Mouse (Mus musculus) heart, embryonic 11.5 days (tissue): ENCODE results near the gene Cpvl. TPM values are rescaled to one million over a fixed set of nuclear protein-coding genes. Genes with fewer than 3 reads are reported as not detected.

ENCODE experiments used
- ATAC-seq: fragments of 200-750 bp; cut with Nextera tagmentation; replicated peaks from 2 replicates; pipeline ENCODE4 v1.8.0; 2017; ENCODE audit warnings: moderate library complexity; ENCODE audit not compliant: insufficient number of reproducible peaks, low FRiP score, low TSS enrichment
- H3K27ac ChIP-seq: fragments of 300-500 bp; sonication (generic); 2 replicates; pipeline ENCODE4 v1.5.1; 2014; ENCODE audit warnings: mild to moderate bottlenecking, low read depth, low read length
- H3K27me3 ChIP-seq: fragments of 300-500 bp; sonication (generic); 2 replicates; pipeline ENCODE4 v1.6.1; 2014; ENCODE audit warnings: mild to moderate bottlenecking, low read length, mixed read lengths; ENCODE audit not compliant: control insufficient read depth, insufficient read depth
- H3K36me3 ChIP-seq: fragments of 300-500 bp; sonication (generic); 2 replicates; pipeline ENCODE4 v1.6.1; 2014; ENCODE audit warnings: mild to moderate bottlenecking, low read length, moderate library complexity, mixed read lengths; ENCODE audit not compliant: control insufficient read depth, insufficient read depth
- H3K4me1 ChIP-seq: fragments of 300-500 bp; sonication (generic); 2 replicates; pipeline ENCODE4 v1.6.1; 2014; ENCODE audit warnings: low read length; ENCODE audit not compliant: control insufficient read depth, insufficient read depth
- H3K4me2 ChIP-seq: fragments of 300-500 bp; sonication (generic); 2 replicates; pipeline ENCODE4 v1.6.1; 2014; ENCODE audit warnings: mild to moderate bottlenecking, moderate library complexity
- H3K4me3 ChIP-seq: fragments of 300-500 bp; sonication (generic); 2 replicates; pipeline ENCODE4 v1.5.1; 2014; ENCODE audit warnings: low read depth, low read length
- H3K9ac ChIP-seq: fragments of 300-500 bp; sonication (generic); 2 replicates; pipeline ENCODE4 v1.6.1; 2014; ENCODE audit warnings: mild to moderate bottlenecking, low read depth, low read length, moderate library complexity
- H3K9me3 ChIP-seq: fragments of 300-500 bp; sonication (generic); replicated peaks from 2 replicates; pipeline ENCODE4 v1.6.1; 2016; ENCODE audit warnings: low read length; ENCODE audit not compliant: control insufficient read depth
- WGBS: fragments of 180-500 bp; shearing (Covaris S2); extraction: QIAGEN DNeasy Blood & Tissue Kit; methylation state at CpG from one replicate; pipeline ENCODE4 v1.1.7; 2014; ENCODE audit not compliant: insufficient replicate concordance; 5-methylcytosine and 5-hydroxymethylcytosine counted together
- polyA plus RNA-seq: library from polyadenylated mRNA; unstranded; fragments of >200 nt; fragmentation: Nextera tagmentation; extraction: Ambion mirVana; gene quantifications from 2 replicates; pipeline ENCODE4 v1.2.1, GENCODE M21; 2014

The Cpvl gene
- polyA plus RNA-seq, 1 experiment from 2014 or later: not detected

GRCm38 (mm10) chr6:53917026-53917558, 61.4 kb downstream of the Cpvl start:
- H3K9me3 ChIP-seq: no peaks in the 10 kb centered on the region
- H3K4me3 ChIP-seq: no peak overlapping the region
- H3K4me1 ChIP-seq: no peaks in the 10 kb centered on the region
- no peaks in the 10 kb centered on the region for H3K27me3 ChIP-seq
- H3K27ac ChIP-seq: no peak overlapping the region
- H3K36me3 ChIP-seq: no peaks in the 10 kb centered on the region
- no peak for ATAC-seq
- H3K4me2 ChIP-seq: no peak overlapping the region
- no peak overlapping the region for H3K9ac ChIP-seq
- 87% methylated on average over 6 of the region's 6 CpGs for WGBS

- ATAC-seq: no peak
- WGBS: 84% methylated on average over 3 of the region's 3 CpGs
- Histone ChIP-seq H3K4me3 (no peak overlapping the region), H3K9me3 (no peaks in the 10 kb centered on the region), H3K27ac (no peak overlapping the region), H3K4me1 (no peaks in the 10 kb centered on the region), H3K36me3 (no peaks in the 10 kb centered on the region), H3K27me3 (no peaks in the 10 kb centered on the region), H3K4me2 (no peak overlapping the region), H3K9ac (no peak overlapping the region)
Observed at GRCm38 (mm10) chr6:53915347-53915746, 63.1 kb downstream of the Cpvl start.

GRCm38 (mm10) chr6:53913151-53913550, 65.3 kb downstream of the Cpvl start:
- Histone ChIP-seq H3K4me2 (no peak overlapping the region), H3K27me3 (no peaks in the 10 kb centered on the region), H3K9ac (no peak overlapping the region), H3K9me3 (no peaks in the 10 kb centered on the region), H3K4me1 (peaks cover 6% of the 10 kb centered on the region; the same call in 1 of the 2 replicates), H3K36me3 (no peaks in the 10 kb centered on the region), H3K27ac (no peak overlapping the region), H3K4me3 (no peak overlapping the region)
- ATAC-seq: no peak
- 59% methylated on average over 7 of the region's 7 CpGs for WGBS

- WGBS: 56% methylated on average over 6 of the region's 6 CpGs
- Histone ChIP-seq H3K9me3 (no peaks in the 10 kb centered on the region), H3K9ac (no peak overlapping the region), H3K4me3 (no peak overlapping the region), H3K27me3 (no peaks in the 10 kb centered on the region), H3K27ac (no peak overlapping the region), H3K4me1 (peaks cover 6% of the 10 kb centered on the region; the same call in 1 of the 2 replicates), H3K4me2 (no peak overlapping the region), H3K36me3 (no peaks in the 10 kb centered on the region)
- ATAC-seq: no peak
Observed at GRCm38 (mm10) chr6:53912112-53912782, 66.2 kb downstream of the Cpvl start.

- 21% methylated on average over 3 of the region's 3 CpGs for WGBS
- Histone ChIP-seq H3K9me3 (no peaks in the 10 kb centered on the region), H3K27ac (no peak overlapping the region), H3K27me3 (no peaks in the 10 kb centered on the region), H3K4me1 (peaks cover 6% of the 10 kb centered on the region; the same call in 1 of the 2 replicates), H3K4me2 (no peak overlapping the region), H3K4me3 (no peak overlapping the region), H3K36me3 (no peaks in the 10 kb centered on the region), H3K9ac (no peak overlapping the region)
- ATAC-seq: no peak
Observed at GRCm38 (mm10) chr6:53909986-53910385, 68.5 kb downstream of the Cpvl start.

- no peak for ATAC-seq
- Histone ChIP-seq H3K27me3 (no peaks in the 10 kb centered on the region), H3K4me2 (no peak overlapping the region), H3K9me3 (no peaks in the 10 kb centered on the region), H3K4me3 (no peak overlapping the region), H3K27ac (no peak overlapping the region), H3K4me1 (peaks cover 6% of the 10 kb centered on the region; the same call in 1 of the 2 replicates), H3K36me3 (no peaks in the 10 kb centered on the region), H3K9ac (no peak overlapping the region)
- WGBS: 26% methylated on average over 5 of the region's 5 CpGs
Observed at GRCm38 (mm10) chr6:53909446-53909845, 69.0 kb downstream of the Cpvl start.

GRCm38 (mm10) chr6:53906871-53907270, 71.6 kb downstream of the Cpvl start:
- Histone ChIP-seq H3K9ac (no peak overlapping the region), H3K4me2 (no peak overlapping the region), H3K36me3 (no peaks in the 10 kb centered on the region), H3K4me1 (peaks cover 6% of the 10 kb centered on the region; the same call in 1 of the 2 replicates), H3K27ac (no peak overlapping the region), H3K27me3 (no peaks in the 10 kb centered on the region), H3K9me3 (no peaks in the 10 kb centered on the region), H3K4me3 (no peak overlapping the region)
- WGBS: 63% methylated on average over 4 of the region's 4 CpGs
- no peak for ATAC-seq

- WGBS: 53% methylated on average over 1 of the region's 1 CpGs
- ATAC-seq: no peak
Observed at GRCm38 (mm10) chr6:53906051-53906462, 72.4 kb downstream of the Cpvl start.

GRCm38 (mm10) chr6:53905576-53905975, 72.9 kb downstream of the Cpvl start:
- WGBS: 74% methylated on average over 4 of the region's 4 CpGs
- H3K4me3 ChIP-seq: no peak overlapping the region

More at GRCm38 (mm10) chr6:53906051-53906462, 72.4 kb downstream of the Cpvl start:
- no peak overlapping the region for H3K4me2 ChIP-seq
- H3K4me3 ChIP-seq: no peak overlapping the region
- no peaks in the 10 kb centered on the region for H3K36me3 ChIP-seq
- no peak overlapping the region for H3K9ac ChIP-seq
- no peaks in the 10 kb centered on the region for H3K9me3 ChIP-seq
- no peak overlapping the region for H3K27ac ChIP-seq
- no peaks in the 10 kb centered on the region for H3K27me3 ChIP-seq
- H3K4me1 ChIP-seq: peaks cover 6% of the 10 kb centered on the region; the same call in 1 of the 2 replicates

More at GRCm38 (mm10) chr6:53905576-53905975, 72.9 kb downstream of the Cpvl start:
- Histone ChIP-seq H3K27me3 (no peaks in the 10 kb centered on the region), H3K9ac (no peak overlapping the region), H3K27ac (no peak overlapping the region), H3K4me2 (no peak overlapping the region), H3K36me3 (no peaks in the 10 kb centered on the region), H3K9me3 (no peaks in the 10 kb centered on the region), H3K4me1 (peaks cover 6% of the 10 kb centered on the region; the same call in 1 of the 2 replicates)
- ATAC-seq: no peak
